Mouse (Mus musculus): Measurements from ENCODE around the gene Pla2r1. TPM values are rescaled to one million over a fixed set of nuclear protein-coding genes. Genes with fewer than 3 reads are reported as not detected.
A peak's percentile ranks its signal among the peaks of the same experiment; 100 is the strongest.

The Pla2r1 gene
- under 1 TPM; 0.39 to 0.64 TPM for total RNA-seq (2021)
- long read RNA-seq, experiment 1, partial matches to known transcripts, result 1 of 1 reads
- long read RNA-seq, experiment 1, other reads (novel, unspliced or antisense), result 0 of 1 reads
- long read RNA-seq, experiment 2, partial matches to known transcripts, result 0 of 1 reads
- long read RNA-seq, experiment 2, other reads (novel, unspliced or antisense), result 1 of 1 reads

DNA sequence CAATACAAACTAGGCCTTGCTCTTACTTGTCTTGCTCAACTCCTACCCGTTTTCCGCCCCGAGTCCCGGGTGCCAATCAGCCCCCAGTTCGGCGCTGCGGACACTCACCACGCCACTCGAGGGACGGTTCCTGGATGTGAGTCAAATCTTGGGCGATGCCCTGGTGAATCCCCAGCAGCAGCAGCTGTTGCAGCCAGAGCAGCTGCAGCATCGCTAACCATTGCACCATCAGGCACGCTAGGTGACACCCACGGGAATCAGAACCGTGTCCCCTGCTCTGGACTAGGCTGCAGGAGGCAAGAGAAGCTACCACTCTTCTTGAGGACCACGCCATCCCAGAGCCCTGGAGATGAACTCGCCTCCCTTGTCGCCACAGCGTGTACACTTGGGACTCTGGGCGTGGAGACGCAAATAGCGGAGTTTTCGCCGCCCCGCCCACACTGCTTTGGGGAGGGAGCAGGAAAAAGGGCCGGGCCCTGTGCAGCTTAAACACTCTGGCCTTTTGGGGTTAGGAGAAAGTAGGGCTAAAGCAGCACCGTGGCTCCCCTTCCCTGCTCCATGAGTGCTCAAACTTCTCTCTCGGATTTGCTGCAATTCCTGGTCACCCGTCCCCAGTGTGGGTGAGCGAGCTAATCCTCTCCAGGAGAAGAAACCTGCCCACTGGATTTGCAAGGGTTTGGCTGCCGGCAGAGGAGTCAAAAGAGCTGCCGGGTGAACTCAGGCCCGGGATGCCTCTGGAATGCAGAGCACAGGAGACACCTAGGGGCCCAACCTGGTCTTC, at the start of gene Pla2r1:
TSS of gene Pla2r1 (minus strand) at position 407 of the 781 bp plus-strand sequence.
- H3K4me3 ChIP-seq, result peak within 1 kb of the TSS; percentile 47
- DNase-seq (ENCODE audit: low spot score in 2 of 2), result no peak
- peak; percentile 43 for TF ChIP-seq CTCF (conservative IDR thresholded peaks at IDR 0.05)
- no peak within 1 kb of the TSS for H3K27ac ChIP-seq

DNA sequence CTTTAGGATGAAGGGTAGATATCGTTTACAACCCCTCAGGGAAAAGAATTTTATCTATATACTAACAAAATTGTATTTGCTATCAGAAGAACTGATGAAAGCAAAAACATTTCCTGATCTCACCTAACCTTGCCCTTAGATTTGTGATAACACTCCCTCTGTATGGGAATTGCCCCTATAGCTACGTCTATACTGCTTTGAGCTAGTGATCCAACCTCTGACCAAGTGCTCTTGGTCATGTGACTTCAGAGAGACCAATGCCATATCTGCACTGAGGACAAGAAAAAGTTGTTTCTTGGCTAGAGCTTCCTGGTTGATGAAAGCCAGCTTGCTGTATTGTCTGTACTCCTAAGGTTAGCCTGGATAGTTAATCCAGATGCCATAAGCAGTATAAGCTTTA, 48.2 kb upstream of the Pla2r1 start:
- Histone ChIP-seq H3K4me3 (no peak overlapping the region), H3K27ac (no peak overlapping the region)
- no peak for DNase-seq (ENCODE audit: low spot score in 2 of 2)
- no peak for TF ChIP-seq CTCF (conservative IDR thresholded peaks at IDR 0.05)

DNA sequence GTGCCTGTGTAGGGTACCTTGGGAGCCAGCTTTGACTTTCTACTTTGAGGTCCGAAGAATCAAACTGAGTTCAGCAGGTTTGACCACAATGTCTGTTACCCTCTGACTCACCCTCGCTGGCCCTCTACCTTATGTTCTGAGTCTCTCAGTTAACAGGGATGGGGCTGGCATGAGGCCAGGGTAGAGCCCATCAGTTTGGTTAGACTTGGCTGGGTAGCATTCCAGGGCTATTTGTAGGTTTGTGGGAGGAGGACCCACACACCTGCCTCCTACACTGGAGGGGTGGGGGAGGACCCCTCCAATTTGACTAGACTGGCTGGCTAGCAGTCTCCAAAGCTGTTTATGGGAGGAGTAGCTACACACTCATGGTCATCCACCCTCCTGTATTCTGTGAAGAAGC, 47.8 kb upstream of the Pla2r1 start:
- Histone ChIP-seq H3K27ac (no peak overlapping the region), H3K4me3 (no peak overlapping the region)
- TF ChIP-seq CTCF (conservative IDR thresholded peaks at IDR 0.05), result no peak
- DNase-seq (ENCODE audit: low spot score in 2 of 2), result no peak

DNA sequence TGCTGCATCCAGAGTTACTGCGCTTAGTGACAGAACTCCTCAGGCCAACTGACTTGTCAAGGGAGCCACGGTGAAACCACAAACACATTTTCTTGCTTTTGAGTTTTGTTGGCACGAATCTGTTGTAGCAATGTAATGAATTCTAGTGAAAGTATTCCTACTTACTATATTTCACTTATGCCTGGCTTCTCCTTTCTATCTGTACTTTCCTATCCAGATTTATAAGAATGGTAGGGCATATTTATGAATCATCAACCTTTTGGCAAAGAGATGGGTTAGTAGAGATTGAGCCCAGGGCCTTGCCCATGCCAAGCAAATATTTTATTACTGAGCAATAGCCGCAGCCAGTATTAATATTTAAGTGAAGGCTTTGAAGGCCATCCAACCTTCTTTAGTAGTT, 30.3 kb upstream of the Pla2r1 start:
- DNase-seq (ENCODE audit: low spot score in 2 of 2), result no peak
- no peak for TF ChIP-seq CTCF (conservative IDR thresholded peaks at IDR 0.05)
- no peak overlapping the region for H3K27ac ChIP-seq
- H3K4me3 ChIP-seq, result no peak overlapping the region

DNA sequence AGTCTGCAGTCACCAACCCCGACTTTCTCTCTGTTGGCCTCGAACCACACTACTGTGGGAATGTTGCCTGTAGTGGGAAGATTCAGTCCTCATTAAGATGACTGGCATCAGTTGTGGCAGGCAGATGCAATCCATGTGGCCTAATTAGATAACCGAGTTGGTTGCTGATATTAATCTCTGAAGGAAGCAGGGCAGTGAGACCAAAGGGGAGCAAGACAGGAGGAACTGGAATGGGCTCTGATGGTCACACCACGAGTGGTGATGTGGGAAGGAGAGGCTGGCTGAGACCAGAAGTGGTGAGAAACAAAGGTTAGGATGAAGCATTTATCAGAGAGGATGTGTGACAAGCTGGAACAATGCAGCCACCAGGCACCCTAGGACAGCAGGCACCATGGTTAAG, 1.5 kb upstream of the Pla2r1 start:
- Histone ChIP-seq H3K4me3 (no peak overlapping the region), H3K27ac (no peak overlapping the region)
- no peak for TF ChIP-seq CTCF (conservative IDR thresholded peaks at IDR 0.05)
- no peak for DNase-seq (ENCODE audit: low spot score in 2 of 2)

DNA sequence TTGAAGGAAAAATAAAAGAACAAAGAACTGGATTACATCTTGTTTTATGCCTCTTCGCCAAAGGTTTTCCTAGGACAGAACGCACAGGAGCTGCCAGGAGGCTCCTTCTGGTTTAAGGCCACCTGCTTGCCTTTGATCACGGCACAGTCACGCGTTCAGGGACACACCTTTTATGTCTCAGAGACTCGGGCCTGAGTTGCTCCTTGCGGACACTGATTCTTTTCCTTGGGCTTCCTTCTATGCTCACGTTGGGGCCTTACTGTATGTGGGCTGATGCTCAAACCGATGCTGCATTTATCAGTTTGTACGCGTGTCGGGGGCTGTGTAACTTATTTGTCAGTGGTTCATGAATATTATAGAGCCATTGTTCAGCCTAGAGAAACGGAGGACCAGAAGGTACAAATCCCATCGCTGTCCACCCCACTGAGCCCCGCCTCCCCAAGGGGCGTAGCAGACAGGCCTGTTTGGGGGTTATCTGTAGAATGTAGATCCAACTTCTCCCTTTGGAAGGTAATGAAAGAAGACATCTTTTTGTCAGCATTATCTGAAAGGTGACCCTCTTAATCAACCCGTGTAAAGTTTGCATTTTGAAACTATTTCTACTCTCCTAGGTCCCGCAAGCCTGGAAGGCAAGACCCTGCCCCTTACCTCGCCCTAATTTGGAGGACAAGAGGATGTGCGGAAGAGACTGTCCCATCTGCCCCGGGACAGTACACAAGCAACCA, 769 bp downstream of the Pla2r1 start:
- Histone ChIP-seq H3K27ac (no peak overlapping the region), H3K4me3 (peak overlapping the region; percentile 47)
- no peak for DNase-seq (ENCODE audit: low spot score in 2 of 2)
- TF ChIP-seq CTCF (conservative IDR thresholded peaks at IDR 0.05), result no peak

DNA sequence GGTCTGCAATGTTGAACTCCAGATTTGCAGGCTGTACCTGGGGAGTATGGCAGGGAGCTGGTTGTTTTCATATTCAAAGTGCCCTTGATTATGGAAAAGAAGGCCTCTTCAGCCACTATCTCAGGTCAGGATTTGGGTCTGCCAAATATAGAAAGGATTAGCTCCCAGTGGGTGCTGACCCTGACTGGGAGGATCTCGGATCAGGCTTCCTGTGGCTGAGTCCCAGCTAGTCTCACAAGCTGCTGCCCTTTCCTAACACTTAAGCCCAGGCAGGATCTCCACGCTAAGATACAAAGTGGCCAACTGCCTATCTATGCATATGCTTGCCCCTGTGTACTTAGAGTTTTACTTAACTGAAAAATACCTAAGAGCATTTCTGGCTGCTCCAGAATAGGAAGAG, 1.4 kb downstream of the Pla2r1 start:
- TF ChIP-seq CTCF (conservative IDR thresholded peaks at IDR 0.05), result no peak
- no peak for DNase-seq (ENCODE audit: low spot score in 2 of 2)
- Histone ChIP-seq H3K27ac (no peak overlapping the region), H3K4me3 (no peak overlapping the region)

DNA sequence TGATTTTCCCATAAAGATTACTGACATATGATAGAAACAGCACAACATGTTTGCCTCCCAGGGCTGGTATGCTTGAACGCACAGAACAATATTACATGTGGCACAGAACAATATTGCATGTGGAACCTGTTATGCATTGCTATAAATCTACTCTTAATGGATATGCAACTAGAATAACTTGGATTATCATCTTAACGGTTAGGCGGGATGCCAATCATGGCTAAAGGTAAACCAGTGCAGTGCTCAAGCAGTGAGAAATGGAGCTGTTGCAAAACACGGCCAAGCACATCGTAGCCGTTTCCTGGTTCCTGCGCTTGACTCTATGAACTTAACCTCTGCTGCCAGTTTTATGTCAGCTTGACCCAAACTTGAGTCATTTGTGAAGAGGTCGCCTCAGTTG, 2.6 kb downstream of the Pla2r1 start:
- DNase-seq (ENCODE audit: low spot score in 2 of 2), result no peak
- H3K4me3 ChIP-seq, result no peak overlapping the region
- TF ChIP-seq CTCF (conservative IDR thresholded peaks at IDR 0.05), result no peak
- H3K27ac ChIP-seq, result no peak overlapping the region

DNA sequence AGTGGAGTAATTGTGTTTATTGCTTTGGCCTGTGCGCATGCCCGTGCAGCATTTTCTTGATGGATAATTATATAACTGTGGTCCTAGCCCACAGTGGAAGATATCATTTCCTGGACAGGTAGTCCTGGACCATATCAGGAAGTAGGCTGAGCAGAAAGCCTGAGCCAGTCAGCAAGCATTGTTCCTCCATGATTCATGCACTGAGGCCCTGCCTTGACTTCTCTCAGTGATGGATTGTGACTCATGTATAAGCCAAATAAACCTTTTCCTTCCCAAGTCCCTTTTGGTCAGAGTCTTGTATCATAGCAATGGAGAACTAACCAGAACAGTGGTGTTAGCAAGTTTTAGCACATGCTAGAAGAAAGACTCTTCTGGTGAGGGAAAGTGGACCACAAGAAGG, 3.3 kb downstream of the Pla2r1 start:
- no peak overlapping the region for H3K27ac ChIP-seq
- H3K4me3 ChIP-seq, result no peak overlapping the region
- no peak for TF ChIP-seq CTCF (conservative IDR thresholded peaks at IDR 0.05)
- DNase-seq (ENCODE audit: low spot score in 2 of 2), result no peak

DNA sequence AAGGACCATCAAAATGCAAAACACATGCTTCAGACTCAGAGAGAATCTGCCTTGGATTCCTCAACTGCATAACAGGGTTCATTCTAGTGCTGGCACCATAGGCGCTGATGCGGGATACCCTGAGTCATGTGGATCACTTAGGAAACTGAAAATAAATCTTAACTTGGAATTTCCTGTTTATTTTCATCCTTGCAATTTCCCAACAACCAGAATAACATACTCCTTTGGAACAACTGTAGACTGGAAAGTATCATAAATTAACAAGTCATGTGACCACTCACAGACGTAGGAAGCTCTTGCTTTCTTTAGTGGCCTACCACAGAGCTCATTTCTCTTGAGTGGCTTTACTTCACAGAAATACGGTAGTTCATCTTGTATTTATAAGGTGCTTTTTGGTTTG, 7.0 kb downstream of the Pla2r1 start:
- no peak for DNase-seq (ENCODE audit: low spot score in 2 of 2)
- no peak overlapping the region for H3K27ac ChIP-seq
- no peak for TF ChIP-seq CTCF (conservative IDR thresholded peaks at IDR 0.05)
- H3K4me3 ChIP-seq, result no peak overlapping the region

DNA sequence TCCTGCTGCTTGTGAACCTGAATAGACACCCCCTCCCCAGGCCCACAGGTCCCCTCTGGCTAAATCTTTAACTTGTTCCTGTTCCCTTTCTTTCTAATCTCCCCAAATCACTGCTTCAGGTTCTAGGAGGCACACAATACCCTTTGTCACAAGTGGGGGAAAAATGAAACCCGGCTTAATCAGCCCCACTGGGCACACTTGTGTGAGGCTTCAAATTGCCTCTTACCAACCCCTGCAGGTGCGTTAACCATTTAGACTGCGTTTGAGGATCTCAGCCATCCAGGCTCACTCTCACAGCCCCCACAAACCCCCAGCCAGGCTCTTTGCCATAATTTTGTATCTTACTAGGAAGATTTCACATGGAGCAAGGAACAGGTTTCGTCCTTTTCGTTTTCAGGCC, 9.1 kb downstream of the Pla2r1 start:
- Histone ChIP-seq H3K4me3 (no peak overlapping the region), H3K27ac (no peak overlapping the region)
- TF ChIP-seq CTCF (conservative IDR thresholded peaks at IDR 0.05), result no peak
- no peak for DNase-seq (ENCODE audit: low spot score in 2 of 2)

DNA sequence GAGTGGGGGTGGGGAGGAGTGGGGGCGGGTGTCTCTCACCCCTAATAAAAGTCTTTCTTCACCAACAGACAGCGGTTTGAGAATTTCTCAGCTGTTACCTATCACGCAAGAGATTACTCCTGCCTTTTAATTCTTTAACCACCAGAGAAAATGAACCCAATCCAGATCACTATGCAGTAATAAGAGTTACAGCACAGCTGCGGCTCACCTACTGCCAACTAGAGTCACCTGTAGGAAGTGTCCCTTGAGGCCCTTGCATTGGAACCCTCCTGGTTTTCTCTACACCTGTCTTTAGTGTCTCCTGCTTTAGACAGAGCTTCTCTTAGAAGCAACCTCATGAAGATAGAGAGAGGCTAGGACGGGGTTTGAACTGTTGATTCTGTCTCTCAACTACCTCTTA, 11.4 kb downstream of the Pla2r1 start:
- no peak for DNase-seq (ENCODE audit: low spot score in 2 of 2)
- Histone ChIP-seq H3K4me3 (no peak overlapping the region), H3K27ac (no peak overlapping the region)
- no peak for TF ChIP-seq CTCF (conservative IDR thresholded peaks at IDR 0.05)

DNA sequence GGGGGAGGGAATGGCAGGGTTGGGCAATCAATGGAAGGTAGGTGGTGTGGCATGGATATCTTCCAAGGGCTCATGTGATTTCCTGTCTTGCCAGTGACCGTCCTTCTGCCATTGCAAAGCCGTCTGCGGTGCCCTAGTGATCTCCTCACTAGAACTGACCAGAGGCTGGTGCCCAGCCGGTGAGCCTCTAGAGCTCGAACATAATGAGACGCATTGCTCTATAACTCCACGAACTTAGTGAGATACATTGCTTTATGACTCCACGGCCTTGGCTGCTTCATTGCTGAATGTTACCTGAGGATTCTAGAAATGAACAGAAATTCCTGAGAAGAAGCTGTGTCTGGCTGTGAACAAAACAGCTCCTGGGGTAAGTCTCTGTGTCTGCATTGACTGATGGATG, 12.8 kb downstream of the Pla2r1 start:
- Histone ChIP-seq H3K27ac (no peak overlapping the region), H3K4me3 (no peak overlapping the region)
- no peak for TF ChIP-seq CTCF (conservative IDR thresholded peaks at IDR 0.05)
- no peak for DNase-seq (ENCODE audit: low spot score in 2 of 2)

All from layer of hippocampus, adult 2 months (tissue).